Mouse (Mus musculus) hindbrain, embryonic 14.5 days (tissue): Measurements from ENCODE around the gene Mrpl10. TPM values are rescaled to one million over a fixed set of nuclear protein-coding genes. Genes with fewer than 3 reads are reported as not detected.

Experiments used
- ATAC-seq: fragments of 200-750 bp; cut with Nextera tagmentation; 2 replicates; pipeline ENCODE4 v1.8.0; 2017; ENCODE audit warnings: moderate number of reproducible peaks, mild to moderate bottlenecking, moderate TSS enrichment, moderate library complexity; ENCODE audit not compliant: low FRiP score
- DNase-seq: peaks from one replicate; pipeline ENCODE4 v3.0.0-alpha.2; 2015; ENCODE audit warnings: low spot score
- H3K27ac ChIP-seq: fragments of 300-500 bp; sonication (generic); 2 replicates; pipeline ENCODE4 v1.5.1; 2014; ENCODE audit warnings: mild to moderate bottlenecking, moderate library complexity
- H3K27me3 ChIP-seq: fragments of 300-500 bp; sonication (generic); 2 replicates; pipeline ENCODE4 v1.6.1; 2014; ENCODE audit warnings: mild to moderate bottlenecking, low read length, mixed read lengths; ENCODE audit not compliant: control insufficient read depth, insufficient read depth
- H3K36me3 ChIP-seq: fragments of 300-500 bp; sonication (generic); replicated peaks from 2 replicates; pipeline ENCODE4 v1.6.1; 2014; ENCODE audit not compliant: control insufficient read depth, insufficient read depth
- H3K4me1 ChIP-seq: fragments of 300-500 bp; sonication (generic); replicated peaks from 2 replicates; pipeline ENCODE4 v1.6.1; 2014; ENCODE audit warnings: antibody characterized with exemption, low read length, mixed read lengths; ENCODE audit not compliant: control insufficient read depth, insufficient read depth
- H3K4me2 ChIP-seq: fragments of 300-500 bp; sonication (generic); replicated peaks from 2 replicates; pipeline ENCODE4 v1.6.1; 2014; ENCODE audit warnings: mild to moderate bottlenecking, moderate library complexity
- H3K4me3 ChIP-seq: fragments of 300-500 bp; sonication (generic); replicated peaks from 2 replicates; pipeline ENCODE4 v1.5.1; 2014; ENCODE audit warnings: mild to moderate bottlenecking, low read length
- H3K9ac ChIP-seq: fragments of 300-500 bp; sonication (generic); 2 replicates; pipeline ENCODE4 v1.6.1; 2014
- H3K9me3 ChIP-seq: fragments of 300-500 bp; sonication (generic); 2 replicates; pipeline ENCODE4 v1.6.1; 2016; ENCODE audit warnings: low read length; ENCODE audit not compliant: control insufficient read depth
- WGBS: fragments of 180-500 bp; shearing (Covaris S2); extraction: QIAGEN DNeasy Blood & Tissue Kit; methylation state at CpG from one replicate; pipeline ENCODE4 v1.1.7; 2014; 5-methylcytosine and 5-hydroxymethylcytosine counted together
- microRNA-seq: library from miRNA; unstranded; fragments of <30 nt; microRNA quantifications from one replicate; pipeline ENCODE4, GENCODE M21; 2016
- polyA plus RNA-seq: library from polyadenylated mRNA; unstranded; fragments of >200 nt; fragmentation: Nextera tagmentation; extraction: Ambion mirVana; gene quantifications from 2 replicates; pipeline ENCODE4 v1.2.1, GENCODE M21; 2014

Gene Mrpl10
- polyA plus RNA-seq, 1 experiment from 2014 or later: 60.5 TPM

- no peak overlapping the region for H3K4me2 ChIP-seq
- DNase-seq (no peak), ATAC-seq (no peak)
- H3K9ac ChIP-seq: no peak overlapping the region
- no peaks in the 10 kb centered on the region for H3K27me3 ChIP-seq
- no peaks in the 10 kb centered on the region for H3K36me3 ChIP-seq
- H3K27ac ChIP-seq: no peak overlapping the region
- H3K4me3 ChIP-seq: no peak overlapping the region
- 32% methylated on average over 9 of the region's 9 CpGs for WGBS
- H3K4me1 ChIP-seq: 0 out of 2 replicates have a peak, but pooled peaks cover 5% of the 10 kb centered on the region
- H3K9me3 ChIP-seq: no peaks in the 10 kb centered on the region
Observed at GRCm38 (mm10) chr11:97080291-97080690, 38.9 kb downstream of the Mrpl10 start.

- no peak overlapping the region for H3K9ac ChIP-seq
- DNase-seq: no peak
- H3K4me1 ChIP-seq: 0 out of 2 replicates have a peak, but pooled peaks cover 5% of the 10 kb centered on the region
- no peaks in the 10 kb centered on the region for H3K27me3 ChIP-seq
- no peaks in the 10 kb centered on the region for H3K9me3 ChIP-seq
- 46% methylated on average over 11 of the region's 11 CpGs for WGBS
- no peak overlapping the region for H3K4me3 ChIP-seq
- no peak overlapping the region for H3K4me2 ChIP-seq
- no peaks in the 10 kb centered on the region for H3K36me3 ChIP-seq
- H3K27ac ChIP-seq: no peak overlapping the region
- no peak for ATAC-seq
Observed at GRCm38 (mm10) chr11:97082977-97083376, 41.6 kb downstream of the Mrpl10 start.

GRCm38 (mm10) chr11:97083401-97084140, 42.2 kb downstream of the Mrpl10 start:
- Histone ChIP-seq H3K9ac (no peak overlapping the region), H3K27me3 (no peaks in the 10 kb centered on the region), H3K9me3 (peaks cover 2% of the 10 kb centered on the region; the same call in 1 of the 2 replicates), H3K4me1 (0 out of 2 replicates have a peak, but pooled peaks cover 5% of the 10 kb centered on the region), H3K36me3 (no peaks in the 10 kb centered on the region), H3K4me3 (no peak overlapping the region), H3K27ac (no peak overlapping the region), H3K4me2 (0 out of 2 replicates have a peak overlapping the region, but pooled peaks have one; percentile 5)
- WGBS: 42% methylated on average over 22 of the region's 22 CpGs
- ATAC-seq (no peak), DNase-seq (no peak)

GRCm38 (mm10) chr11:97084821-97085505, 43.6 kb downstream of the Mrpl10 start:
- H3K4me3 ChIP-seq: no peak overlapping the region
- peaks cover 6% of the 10 kb centered on the region; the same call in 1 of the 2 replicates for H3K9me3 ChIP-seq
- H3K4me2 ChIP-seq: no peak overlapping the region
- no peaks in the 10 kb centered on the region for H3K27me3 ChIP-seq
- no peak overlapping the region for H3K9ac ChIP-seq
- no peaks in the 10 kb centered on the region for H3K36me3 ChIP-seq
- ATAC-seq (no peak), DNase-seq (no peak)
- H3K27ac ChIP-seq: no peak overlapping the region
- H3K4me1 ChIP-seq: 0 out of 2 replicates have a peak, but pooled peaks cover 5% of the 10 kb centered on the region
- WGBS: 88% methylated on average over 15 of the region's 15 CpGs

- H3K4me1 ChIP-seq: 0 out of 2 replicates have a peak, but pooled peaks cover 5% of the 10 kb centered on the region
- peaks cover 6% of the 10 kb centered on the region; the same call in 1 of the 2 replicates for H3K9me3 ChIP-seq
- no peak overlapping the region for H3K9ac ChIP-seq
- no peak overlapping the region for H3K4me3 ChIP-seq
- H3K27me3 ChIP-seq: no peaks in the 10 kb centered on the region
- no peak overlapping the region for H3K27ac ChIP-seq
- no peak for ATAC-seq
- no peak for DNase-seq
- H3K36me3 ChIP-seq: no peaks in the 10 kb centered on the region
- no peak overlapping the region for H3K4me2 ChIP-seq
- 77% methylated on average over 6 of the region's 6 CpGs for WGBS
Observed at GRCm38 (mm10) chr11:97086365-97086764, 45.0 kb downstream of the Mrpl10 start.

- Histone ChIP-seq H3K27ac (no peak overlapping the region), H3K36me3 (no peaks in the 10 kb centered on the region), H3K4me1 (no peaks in the 10 kb centered on the region), H3K9me3 (no peaks in the 10 kb centered on the region), H3K9ac (no peak overlapping the region), H3K4me3 (no peak overlapping the region), H3K27me3 (no peaks in the 10 kb centered on the region; the same call in 1 of the 2 replicates), H3K4me2 (no peak overlapping the region)
- DNase-seq (no peak), ATAC-seq (no peak)
- 73% methylated on average over 2 of the region's 2 CpGs for WGBS
Observed at GRCm38 (mm10) chr11:97094600-97094999, 53.2 kb downstream of the Mrpl10 start.

- no peak for DNase-seq
- ATAC-seq: no peak
- Histone ChIP-seq H3K4me2 (no peak overlapping the region), H3K27ac (no peak overlapping the region), H3K9me3 (no peaks in the 10 kb centered on the region), H3K27me3 (no peaks in the 10 kb centered on the region; the same call in 1 of the 2 replicates), H3K4me1 (no peaks in the 10 kb centered on the region), H3K9ac (no peak overlapping the region), H3K4me3 (no peak overlapping the region), H3K36me3 (no peaks in the 10 kb centered on the region)
- WGBS: 24% methylated on average over 18 of the region's 18 CpGs
Observed at GRCm38 (mm10) chr11:97098791-97099190, 57.4 kb downstream of the Mrpl10 start.

Small RNA genes within 50 kb of the gene (microRNA-seq; reads per million reads assigned to microRNA genes)
- 0.81 reads per million for gene Mir8103

Other genes starting within 250 kb of the Mrpl10 start
- 49.3 and 54.7 TPM in 2 replicates for gene Nfe2l1, start 211.6 kb upstream of the Mrpl10 start, polyA plus RNA-seq
- 23.1 and 29.7 TPM in 2 replicates for gene Copz2, start 191.7 kb upstream of the Mrpl10 start, polyA plus RNA-seq
- 74.0 and 77.8 TPM in 2 replicates for gene Cdk5rap3, start 125.1 kb upstream of the Mrpl10 start, polyA plus RNA-seq
- gene Prr15l, start 113.5 kb upstream of the Mrpl10 start, polyA plus RNA-seq: 0.16 TPM in 2 replicates
- gene Pnpo, start 97.6 kb upstream of the Mrpl10 start, polyA plus RNA-seq: 27.5 and 28.9 TPM in 2 replicates
- gene Sp2, start 58.6 kb upstream of the Mrpl10 start, polyA plus RNA-seq: 14.4 and 14.9 TPM in 2 replicates
- gene Sp6, start 28.2 kb upstream of the Mrpl10 start, polyA plus RNA-seq: 0.09 and 0.16 TPM in 2 replicates
- 11.5 and 12.7 TPM in 2 replicates for gene Scrn2, start 11.6 kb upstream of the Mrpl10 start, polyA plus RNA-seq
- 2.6 and 4.3 TPM in 2 replicates for gene Lrrc46, start 153 bp upstream of the Mrpl10 start, polyA plus RNA-seq
- gene Osbpl7, start 9.1 kb downstream of the Mrpl10 start, polyA plus RNA-seq: 6.3 and 7.9 TPM in 2 replicates
- gene Tbx21, start 73.8 kb downstream of the Mrpl10 start, polyA plus RNA-seq: not detected in 2 replicates
- gene Tbkbp1, start 109.9 kb downstream of the Mrpl10 start, polyA plus RNA-seq: 9.3 and 10.8 TPM in 2 replicates
- gene Kpnb1, start 146.3 kb downstream of the Mrpl10 start, polyA plus RNA-seq: 35.3 and 44.2 TPM in 2 replicates
- 132 and 144 TPM in 2 replicates for gene Npepps, start 239.1 kb downstream of the Mrpl10 start, polyA plus RNA-seq